Mouse (Mus musculus) embryonic facial prominence, embryonic 14.5 days (tissue): ENCODE data around the gene Heatr5a. TPM values are rescaled to one million over a fixed set of nuclear protein-coding genes. Genes with fewer than 3 reads are reported as not detected.

Experiments used
- ATAC-seq: fragments of 200-750 bp; cut with Nextera tagmentation; 2 replicates; pipeline ENCODE4 v1.8.0; 2017; ENCODE audit warnings: low read depth, moderate number of reproducible peaks, moderate TSS enrichment
- DNase-seq: peaks from one replicate; pipeline ENCODE4 v3.0.0-alpha.2; 2015; ENCODE audit warnings: low spot score
- H3K27ac ChIP-seq: fragments of 300-500 bp; sonication (generic); replicated peaks from 2 replicates; pipeline ENCODE4 v1.5.1; 2014; ENCODE audit warnings: low read depth, mild to moderate bottlenecking, low read length, moderate library complexity
- H3K27me3 ChIP-seq: fragments of 300-500 bp; sonication (generic); replicated peaks from 2 replicates; pipeline ENCODE4 v1.6.1; 2014; ENCODE audit warnings: low read length; ENCODE audit not compliant: control insufficient read depth, insufficient read depth
- H3K36me3 ChIP-seq: fragments of 300-500 bp; sonication (generic); 2 replicates; pipeline ENCODE4 v1.6.1; 2014; ENCODE audit warnings: low read length, mixed read lengths; ENCODE audit not compliant: control insufficient read depth, insufficient read depth
- H3K4me1 ChIP-seq: fragments of 300-500 bp; sonication (generic); 2 replicates; pipeline ENCODE4 v1.6.1; 2014; ENCODE audit warnings: antibody characterized with exemption, low read length; ENCODE audit not compliant: control insufficient read depth, insufficient read depth
- H3K4me2 ChIP-seq: fragments of 300-500 bp; sonication (generic); 2 replicates; pipeline ENCODE4 v1.6.1; 2014; ENCODE audit warnings: low read depth, mild to moderate bottlenecking, low read length, moderate library complexity, mixed read lengths
- H3K4me3 ChIP-seq: fragments of 300-500 bp; sonication (generic); 2 replicates; pipeline ENCODE4 v1.5.1; 2014; ENCODE audit warnings: low read depth, mild to moderate bottlenecking, low read length
- H3K9ac ChIP-seq: fragments of 300-500 bp; sonication (generic); 2 replicates; pipeline ENCODE4 v1.6.1; 2014; ENCODE audit warnings: low read depth, mild to moderate bottlenecking, low read length, moderate library complexity, mixed read lengths
- H3K9me3 ChIP-seq: fragments of 300-500 bp; sonication (generic); 2 replicates; pipeline ENCODE4 v1.6.1; 2016; ENCODE audit warnings: low read length; ENCODE audit not compliant: control insufficient read depth
- WGBS: fragments of 180-500 bp; shearing (Covaris S2); extraction: QIAGEN DNeasy Blood & Tissue Kit; methylation state at CpG from one replicate; pipeline ENCODE4 v1.1.7; 2014; 5-methylcytosine and 5-hydroxymethylcytosine counted together
- polyA plus RNA-seq: library from polyadenylated mRNA; unstranded; fragments of >200 nt; fragmentation: Nextera tagmentation; extraction: Ambion mirVana; gene quantifications from 2 replicates; pipeline ENCODE4 v1.2.1, GENCODE M21; 2014

The Heatr5a gene
- polyA plus RNA-seq, 1 experiment from 2014 or later: 16.0 TPM

DNA sequence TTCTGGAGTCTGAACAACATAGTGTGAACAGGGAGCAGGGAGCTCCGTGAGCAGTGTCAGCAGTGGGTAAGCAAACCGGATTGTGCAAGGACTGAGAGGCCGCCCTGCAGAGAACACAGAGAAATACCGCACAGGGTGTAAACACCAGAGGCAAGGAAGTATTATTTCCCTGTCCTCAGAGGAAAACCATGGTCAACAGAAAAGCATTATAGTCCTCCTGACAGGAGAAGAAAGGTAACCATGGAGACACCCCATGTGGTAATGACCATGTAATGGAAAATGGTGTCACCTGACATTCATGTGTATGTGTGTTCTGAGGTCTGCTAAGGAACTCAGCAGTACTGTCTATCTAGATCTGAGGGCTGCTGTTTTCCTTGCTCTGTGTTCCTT is 105.3 kb downstream of the Heatr5a start:
- 39% methylated on average over 4 of the region's 4 CpGs for WGBS
- Histone ChIP-seq H3K27ac (peak overlapping the region; percentile 55; the same call in 1 of the 2 replicates), H3K9me3 (no peaks in the 10 kb centered on the region), H3K4me3 (no peak overlapping the region), H3K4me2 (no peak overlapping the region), H3K36me3 (no peaks in the 10 kb centered on the region), H3K9ac (no peak overlapping the region), H3K27me3 (no peaks in the 10 kb centered on the region), H3K4me1 (peaks cover 10% of the 10 kb centered on the region)
- DNase-seq: peak; percentile 67
- ATAC-seq: peak; percentile 89

DNA sequence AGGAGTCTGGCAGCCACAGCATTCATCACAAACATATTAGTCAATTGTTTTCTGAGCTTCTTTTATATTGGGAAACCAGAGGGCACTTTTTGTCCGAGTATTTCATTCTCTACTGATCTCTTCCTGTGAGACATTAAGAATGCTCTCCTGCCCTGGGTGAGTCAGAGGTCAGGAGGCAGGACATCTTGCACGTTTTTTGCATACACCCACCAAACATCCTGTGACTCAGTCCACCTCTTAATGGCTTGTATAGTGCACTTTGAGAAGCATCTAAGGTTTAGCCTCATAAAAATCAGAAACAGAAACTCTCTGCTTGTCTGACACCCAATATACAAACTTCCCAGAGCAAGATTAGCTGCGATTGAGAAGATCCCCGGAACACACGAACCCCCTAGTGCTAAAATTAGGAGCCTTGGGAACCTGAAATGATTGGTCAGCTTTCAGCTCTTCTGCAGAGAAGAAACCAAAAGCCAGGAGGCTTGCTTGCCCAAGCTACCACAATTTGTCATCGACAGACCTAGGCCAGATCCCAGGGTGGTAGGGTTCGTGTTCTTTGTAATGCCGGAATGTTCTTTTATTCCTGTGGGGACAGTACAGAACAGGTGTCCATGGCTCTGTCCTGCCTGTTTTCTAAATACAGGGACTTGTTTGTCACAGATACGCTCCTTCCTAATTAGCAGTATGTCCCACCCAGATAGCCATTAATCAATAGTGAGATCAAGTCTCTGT is 105.9 kb downstream of the Heatr5a start:
- ATAC-seq: no peak
- H3K36me3 ChIP-seq: no peaks in the 10 kb centered on the region

DNA sequence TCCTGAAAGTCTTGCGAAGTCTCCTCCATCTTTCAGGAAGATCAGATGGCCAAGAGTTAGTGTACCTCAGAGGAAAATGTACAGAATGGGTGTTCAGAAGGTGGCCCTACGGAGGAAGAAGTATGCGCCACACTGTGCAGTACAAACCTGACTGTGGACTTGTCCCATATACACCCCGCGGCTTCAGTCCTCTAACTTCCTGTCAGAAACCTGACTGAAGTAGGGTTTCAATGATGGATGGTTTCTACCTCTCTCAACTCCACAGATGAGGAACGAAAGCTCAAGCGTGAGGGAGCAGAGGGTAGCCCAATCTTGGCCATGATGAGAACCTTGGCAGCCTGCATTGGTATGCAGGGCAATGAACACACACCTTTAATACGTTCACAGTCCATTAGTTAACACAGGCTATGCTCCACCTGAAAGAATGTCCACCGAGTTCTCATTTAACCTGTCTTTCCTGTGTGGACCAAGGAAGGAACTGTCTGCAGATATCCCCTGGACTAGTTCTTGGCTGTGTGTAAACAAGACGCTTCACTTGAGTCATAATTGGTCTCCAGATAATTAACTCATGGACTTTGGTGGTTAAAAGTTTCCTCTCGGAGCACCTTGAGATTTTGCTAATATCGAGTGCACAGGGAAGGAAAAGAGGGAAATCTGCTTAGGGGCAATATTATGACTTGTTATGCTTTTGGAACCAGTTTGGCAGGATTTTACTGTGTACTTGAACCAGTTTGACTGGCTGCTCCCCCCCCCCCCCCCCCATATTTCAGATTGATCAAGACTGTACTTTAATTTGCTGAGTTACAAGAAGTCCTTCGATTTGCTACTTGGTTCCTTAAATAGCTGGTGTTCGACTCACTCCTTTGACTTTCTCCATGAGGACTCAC is 107.8 kb downstream of the Heatr5a start:
- H3K9ac ChIP-seq: no peak overlapping the region
- DNase-seq: peak; percentile 55
- WGBS: 80% methylated on average over 14 of the region's 14 CpGs
- no peak overlapping the region for H3K4me3 ChIP-seq
- no peaks in the 10 kb centered on the region for H3K27me3 ChIP-seq
- ATAC-seq: no peak
- H3K9me3 ChIP-seq: no peaks in the 10 kb centered on the region
- no peaks in the 10 kb centered on the region for H3K36me3 ChIP-seq
- no peak overlapping the region for H3K27ac ChIP-seq
- H3K4me1 ChIP-seq: peaks cover 10% of the 10 kb centered on the region
- H3K4me2 ChIP-seq: no peak overlapping the region

More for the DNA sequence above, 105.9 kb downstream of the Heatr5a start:
- H3K4me1 ChIP-seq: peaks cover 10% of the 10 kb centered on the region
- no peak for DNase-seq
- 0 out of 2 replicates have a peak overlapping the region, but pooled peaks have one; percentile 22 for H3K27ac ChIP-seq
- no peak overlapping the region for H3K4me2 ChIP-seq
- WGBS: 54% methylated on average over 9 of the region's 9 CpGs
- H3K4me3 ChIP-seq: no peak overlapping the region
- H3K9me3 ChIP-seq: no peaks in the 10 kb centered on the region
- no peak overlapping the region for H3K9ac ChIP-seq
- no peaks in the 10 kb centered on the region for H3K27me3 ChIP-seq

DNA sequence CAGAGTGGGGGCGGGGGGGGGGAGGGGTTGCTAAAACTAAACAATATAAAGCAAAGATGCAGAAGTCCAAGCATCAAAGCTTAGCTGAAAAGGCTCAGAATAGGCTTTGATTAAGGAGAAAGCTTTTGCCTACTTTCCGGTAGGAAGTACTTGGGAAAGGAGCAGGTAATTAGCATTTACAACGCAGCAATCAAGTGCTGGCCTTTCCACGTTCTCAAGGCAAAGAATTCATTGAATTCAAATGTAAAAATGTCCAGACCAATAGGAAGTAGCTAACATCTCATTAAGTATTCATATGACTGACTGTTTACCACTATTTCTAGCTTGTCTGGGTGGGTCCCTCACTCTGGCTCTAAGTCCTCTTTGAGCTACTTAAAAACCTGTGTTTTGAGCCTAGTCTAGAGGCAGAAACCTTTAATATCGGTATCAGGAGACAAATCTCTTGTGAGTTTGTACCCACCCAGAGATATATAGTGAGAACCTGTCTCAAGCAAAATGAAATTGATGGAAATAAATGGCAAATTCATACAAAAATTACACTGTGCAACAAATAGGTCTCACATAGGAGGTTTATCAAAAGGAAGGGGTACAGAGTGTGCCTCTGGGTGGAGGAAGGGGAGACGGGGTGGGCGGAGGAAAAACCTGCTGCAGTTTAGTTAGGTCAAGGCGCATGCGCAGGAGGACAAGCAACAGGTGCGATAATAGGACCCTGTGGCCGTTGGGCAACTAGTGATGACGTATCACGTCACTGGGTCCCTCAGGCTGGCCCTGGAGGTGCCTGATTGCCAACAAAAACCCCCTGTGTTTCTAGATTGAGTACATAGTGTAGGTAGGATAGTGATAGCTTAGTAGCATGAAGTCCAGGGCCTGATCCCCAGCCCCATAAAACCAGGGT is 112.7 kb downstream of the Heatr5a start:
- Histone ChIP-seq H3K4me2 (no peak overlapping the region), H3K9ac (no peak overlapping the region), H3K4me1 (no peaks in the 10 kb centered on the region), H3K4me3 (no peak overlapping the region), H3K36me3 (no peaks in the 10 kb centered on the region), H3K9me3 (no peaks in the 10 kb centered on the region), H3K27ac (no peak overlapping the region), H3K27me3 (no peaks in the 10 kb centered on the region)
- 74% methylated on average over 13 of the region's 13 CpGs for WGBS
- no peak for ATAC-seq
- no peak for DNase-seq

DNA sequence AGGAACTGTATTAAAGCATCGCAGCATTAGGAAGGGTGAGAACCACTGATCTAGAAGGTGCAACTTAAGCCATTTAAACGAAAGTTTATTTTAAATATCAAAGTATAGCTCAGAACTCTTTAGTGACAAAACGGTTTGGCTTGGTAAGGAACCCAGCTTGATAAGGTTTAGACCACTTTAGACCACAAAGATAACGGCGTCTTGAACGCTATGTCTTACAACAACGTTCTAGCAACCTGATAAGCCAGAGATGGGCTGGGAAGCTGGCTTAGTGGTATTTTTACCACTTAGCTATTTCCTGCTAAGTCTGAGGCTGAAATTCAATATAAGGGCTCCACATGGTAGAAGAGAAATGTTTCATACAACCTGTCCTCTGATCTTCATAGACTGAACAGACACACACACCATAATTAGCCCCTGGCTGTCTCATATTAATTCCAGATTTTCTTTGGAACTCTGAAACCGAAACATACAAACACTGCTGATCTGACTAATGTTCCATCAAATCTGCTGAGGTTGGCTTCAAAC is 114.3 kb downstream of the Heatr5a start:
- H3K9me3 ChIP-seq: no peaks in the 10 kb centered on the region
- no peak overlapping the region for H3K4me2 ChIP-seq
- no peak overlapping the region for H3K4me3 ChIP-seq
- no peak overlapping the region for H3K9ac ChIP-seq
- no peaks in the 10 kb centered on the region for H3K36me3 ChIP-seq
- DNase-seq: no peak
- WGBS: 76% methylated on average over 8 of the region's 8 CpGs
- H3K27ac ChIP-seq: no peak overlapping the region
- no peaks in the 10 kb centered on the region for H3K27me3 ChIP-seq
- H3K4me1 ChIP-seq: no peaks in the 10 kb centered on the region
- no peak for ATAC-seq

DNA sequence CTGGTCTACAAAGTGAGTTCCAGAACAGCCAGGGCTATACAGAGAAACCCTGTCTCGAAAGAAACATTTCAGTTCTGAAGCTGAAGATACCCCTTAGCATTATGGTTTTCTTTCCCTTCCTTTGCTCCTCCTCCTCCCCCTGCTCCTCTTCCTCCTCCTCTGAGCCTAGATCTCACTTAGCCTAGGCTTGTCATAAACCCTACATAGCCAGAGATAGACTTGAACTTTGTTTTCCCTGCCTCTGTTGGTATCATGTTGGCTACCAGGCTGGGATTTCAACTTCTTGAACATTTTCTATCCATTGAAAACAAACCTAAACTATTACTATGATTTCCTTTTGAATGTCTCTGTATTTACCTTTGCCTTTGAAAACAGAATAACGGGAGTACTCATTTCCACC is 115.2 kb downstream of the Heatr5a start:
- DNase-seq: no peak
- Histone ChIP-seq H3K27ac (no peak overlapping the region), H3K4me1 (no peaks in the 10 kb centered on the region), H3K9ac (no peak overlapping the region), H3K4me2 (no peak overlapping the region), H3K27me3 (no peaks in the 10 kb centered on the region), H3K4me3 (no peak overlapping the region), H3K36me3 (no peaks in the 10 kb centered on the region), H3K9me3 (no peaks in the 10 kb centered on the region)
- 87% methylated on average over 2 of the region's 2 CpGs for WGBS
- ATAC-seq: no peak

DNA sequence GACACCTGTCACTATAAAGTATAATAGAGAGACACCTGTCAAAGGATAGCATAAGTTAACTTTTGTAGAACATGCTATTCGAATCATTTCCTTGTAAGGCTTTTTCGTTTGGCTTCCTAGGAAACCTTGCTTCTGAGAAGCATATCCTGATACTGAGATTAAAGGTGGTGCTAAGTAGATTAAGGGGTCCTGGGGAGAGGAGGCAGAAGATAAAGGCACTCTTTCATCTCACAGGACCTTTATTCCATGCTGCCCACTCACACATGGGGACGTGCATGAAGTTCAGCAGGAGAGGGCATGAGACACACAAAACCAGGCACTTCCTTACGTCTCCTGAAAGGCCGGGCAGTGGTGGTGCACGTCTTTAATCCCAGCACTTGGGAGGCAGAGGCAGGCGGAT is 115.7 kb downstream of the Heatr5a start:
- Histone ChIP-seq H3K4me2 (no peak overlapping the region), H3K9ac (no peak overlapping the region), H3K27me3 (no peaks in the 10 kb centered on the region), H3K27ac (no peak overlapping the region), H3K4me3 (no peak overlapping the region), H3K36me3 (no peaks in the 10 kb centered on the region), H3K9me3 (no peaks in the 10 kb centered on the region), H3K4me1 (no peaks in the 10 kb centered on the region)
- ATAC-seq (no peak), DNase-seq (no peak)
- WGBS: 79% methylated on average over 7 of the region's 7 CpGs

DNA sequence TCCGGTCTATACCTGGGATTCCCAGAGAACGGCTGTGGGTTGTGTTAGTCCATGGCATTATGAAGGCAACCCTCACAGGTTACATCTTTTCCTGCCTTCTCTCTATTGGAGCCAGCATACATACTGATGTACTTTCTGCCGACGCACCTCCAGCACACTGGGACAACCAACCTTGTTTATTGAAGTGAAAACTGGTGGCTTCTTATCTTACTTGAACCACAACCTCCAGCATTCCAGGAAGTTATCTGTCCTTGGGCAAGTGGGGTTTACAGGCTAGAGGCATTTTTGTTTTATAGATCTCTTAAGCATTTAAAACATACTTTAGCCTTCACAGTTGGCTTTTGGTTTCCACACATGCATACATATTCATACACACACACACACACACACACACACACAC is 119.5 kb downstream of the Heatr5a start:
- no peak overlapping the region for H3K4me3 ChIP-seq
- DNase-seq: no peak
- no peak overlapping the region for H3K9ac ChIP-seq
- ATAC-seq: no peak
- H3K36me3 ChIP-seq: no peaks in the 10 kb centered on the region
- WGBS: 85% methylated on average over 4 of the region's 4 CpGs
- H3K9me3 ChIP-seq: no peaks in the 10 kb centered on the region
- H3K4me2 ChIP-seq: no peak overlapping the region
- no peaks in the 10 kb centered on the region for H3K4me1 ChIP-seq
- H3K27ac ChIP-seq: no peak overlapping the region
- no peaks in the 10 kb centered on the region for H3K27me3 ChIP-seq
